8 mouse cellular contexts compared by ENCODE assay signal in the genomic region with DNA sequence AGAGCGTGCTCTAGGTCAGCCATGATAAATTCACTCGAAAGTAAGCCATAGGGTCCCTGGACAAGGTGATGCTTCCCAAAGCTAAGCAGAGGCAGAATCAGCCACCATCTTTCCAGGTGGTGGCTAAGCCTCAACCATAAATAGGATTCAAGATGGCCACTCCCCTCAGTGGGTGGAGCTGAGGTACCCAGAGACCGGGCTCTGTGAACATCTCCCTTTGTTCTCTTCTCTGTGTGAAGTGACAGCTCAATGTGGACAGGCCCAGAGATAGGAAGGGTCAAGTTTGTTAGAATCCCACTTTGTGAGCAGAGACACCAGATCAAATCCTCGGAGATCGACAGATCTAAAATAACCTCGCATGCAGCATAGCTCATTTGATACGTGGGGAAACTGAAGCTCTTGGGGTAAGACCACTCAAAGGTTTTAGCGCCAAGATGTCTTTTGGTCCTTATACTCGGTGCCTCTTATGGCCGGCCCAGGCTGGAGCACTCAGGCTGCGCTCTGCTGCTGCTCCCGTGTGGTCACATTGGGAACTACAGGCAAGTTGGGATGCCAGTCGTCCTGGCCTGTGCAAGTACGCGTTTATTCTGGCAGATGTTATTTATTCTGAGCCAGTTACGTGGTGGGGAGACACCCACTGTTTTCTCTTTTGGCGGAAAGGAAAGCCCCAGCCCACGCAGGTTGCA. TPM values are rescaled to one million over a fixed set of nuclear protein-coding genes. Genes with fewer than 3 reads are reported as not detected.
A peak's percentile ranks its signal among the peaks of the same experiment; 100 is the strongest.
DNase-seq lines count a peak whose midpoint lies in the region; ATAC-seq and TF ChIP-seq lines count a peak whose summit lies in the region.

No protein-coding gene starts in this region.

- peak overlapping the region; percentile 20; the same call in 1 of the 2 replicates for H3K9ac ChIP-seq in forebrain, embryonic 11.5 days (ENCODE audit: low read length)
- H3K9ac ChIP-seq in liver, embryonic 16.5 days (ENCODE audit: low read depth, low read length), result no peak overlapping the region
- no peak overlapping the region for H3K9ac ChIP-seq in neural tube, embryonic 13.5 days

- WGBS in forebrain, embryonic 11.5 days, result 6% methylated on average over 18 of the region's 18 CpGs
- WGBS in liver, embryonic 16.5 days (ENCODE audit: insufficient replicate concordance), result 7% methylated on average over 18 of the region's 18 CpGs
- 6% methylated on average over 18 of the region's 18 CpGs for WGBS in neural tube, embryonic 13.5 days

- TF ChIP-seq CTCF in testis, adult 2 months (IDR thresholded peaks at IDR 0.05; ENCODE audit: control insufficient read depth, insufficient read depth, insufficient replicate concordance, low read depth, low read length), result peak; percentile 98

- peak; percentile 77 for DNase-seq in CD4-positive helper T cell, adult 2 months (ENCODE audit: low read depth, low spot score)
- peak; percentile 70 for DNase-seq in c-Kit-positive CD71-negative TER-119-negative erythroid progenitor cells, embryonic 14.5 days (ENCODE audit: low read depth)
- DNase-seq in forebrain, embryonic 11.5 days (ENCODE audit: low spot score), result peak; percentile 92
- peak; percentile 89 to 95 for DNase-seq in heart, postnatal 10 days
- peak; percentile 92 to 93 for DNase-seq in kidney, postnatal 4 days

- TF ChIP-seq POLR2A in testis, adult 2 months (IDR thresholded peaks at IDR 0.05; ENCODE audit: control insufficient read depth, low read depth, low read length), result no peak

- H3K27ac ChIP-seq in forebrain, embryonic 11.5 days (ENCODE audit: low read depth, low read length), result no peak overlapping the region
- no peak overlapping the region for H3K27ac ChIP-seq in liver, embryonic 16.5 days (ENCODE audit: low read length)
- no peak overlapping the region for H3K27ac ChIP-seq in neural tube, embryonic 13.5 days (replicated peaks)
- H3K27ac ChIP-seq in testis, adult 2 months (ENCODE audit: control insufficient read depth, insufficient read depth, low read depth, low read length), result no peak overlapping the region

- H3K4me2 ChIP-seq in forebrain, embryonic 11.5 days (ENCODE audit: low read depth, low read length, severe bottlenecking), result no peak overlapping the region
- no peak overlapping the region for H3K4me2 ChIP-seq in liver, embryonic 16.5 days (ENCODE audit: low read depth, low read length)
- H3K4me2 ChIP-seq in neural tube, embryonic 13.5 days, result no peak overlapping the region

- intact Hi-C loops in heart, postnatal 10 days (cut with DNase I), result loop anchor here (1.0 to 5.0 kb wide), 5 partner anchors 56 to 244 kb away; no protein-coding TSS in a partner anchor

- peaks cover 2% of the 10 kb centered on the region; the same call in 1 of the 2 replicates for H3K4me1 ChIP-seq in forebrain, embryonic 11.5 days (replicated peaks; ENCODE audit: control insufficient read depth, insufficient read depth, low read length)
- no peaks in the 10 kb centered on the region for H3K4me1 ChIP-seq in liver, embryonic 16.5 days (ENCODE audit: control insufficient read depth, low read depth, low read length)
- 0 out of 2 replicates have a peak, but pooled peaks cover 6% of the 10 kb centered on the region for H3K4me1 ChIP-seq in neural tube, embryonic 13.5 days (replicated peaks)
- peaks cover 9% of the 10 kb centered on the region for H3K4me1 ChIP-seq in testis, adult 2 months (ENCODE audit: control insufficient read depth, insufficient read depth, low read length)

- ATAC-seq in forebrain, embryonic 11.5 days (replicated peaks; ENCODE audit: low FRiP score), result peak; percentile 86
- ATAC-seq in liver, embryonic 16.5 days (ENCODE audit: low read depth), result peak; percentile 55; the same call in 1 of the 2 replicates
- ATAC-seq in neural tube, embryonic 13.5 days (ENCODE audit: low read depth), result peak; percentile 90

- no peak overlapping the region for H3K4me3 ChIP-seq in forebrain, embryonic 11.5 days (ENCODE audit: low read depth, low read length)
- no peak overlapping the region for H3K4me3 ChIP-seq in liver, embryonic 16.5 days (ENCODE audit: low read depth, low read length)
- no peak overlapping the region for H3K4me3 ChIP-seq in neural tube, embryonic 13.5 days
- H3K4me3 ChIP-seq in testis, adult 2 months (ENCODE audit: control insufficient read depth, low read depth, low read length), result peak overlapping the region; percentile 48

- H3K27me3 ChIP-seq in forebrain, embryonic 11.5 days (ENCODE audit: control insufficient read depth, insufficient read depth, low read length), result no peaks in the 10 kb centered on the region
- peaks cover 4% of the 10 kb centered on the region; the same call in 1 of the 2 replicates for H3K27me3 ChIP-seq in liver, embryonic 16.5 days (ENCODE audit: control insufficient read depth, insufficient read depth, low read depth, low read length)
- peaks cover 21% of the 10 kb centered on the region for H3K27me3 ChIP-seq in neural tube, embryonic 13.5 days
- no peaks in the 10 kb centered on the region for H3K27me3 ChIP-seq in testis, adult 2 months (ENCODE audit: control insufficient read depth, insufficient read depth, low read length)

- no peaks in the 10 kb centered on the region for H3K9me3 ChIP-seq in forebrain, embryonic 11.5 days (ENCODE audit: control insufficient read depth, low read length)
- H3K9me3 ChIP-seq in liver, embryonic 16.5 days (replicated peaks; ENCODE audit: control insufficient read depth, low read length), result no peaks in the 10 kb centered on the region
- no peaks in the 10 kb centered on the region for H3K9me3 ChIP-seq in neural tube, embryonic 13.5 days

- no peaks in the 10 kb centered on the region for H3K36me3 ChIP-seq in forebrain, embryonic 11.5 days (ENCODE audit: control insufficient read depth, insufficient read depth, low read length)
- no peaks in the 10 kb centered on the region for H3K36me3 ChIP-seq in liver, embryonic 16.5 days (ENCODE audit: control insufficient read depth, insufficient read depth)
- no peaks in the 10 kb centered on the region for H3K36me3 ChIP-seq in neural tube, embryonic 13.5 days
- no peaks in the 10 kb centered on the region for H3K36me3 ChIP-seq in testis, adult 2 months (ENCODE audit: control insufficient read depth, insufficient read depth, low read length)

RNA-seq across cellular contexts. Expression of a gene that starts 11.4 kb away (rescaled TPM):
- polyA plus RNA-seq in forebrain, embryonic 11.5 days (2014; fragmentation: Nextera tagmentation; extraction: Ambion mirVana), result 209 and 213 TPM in 2 replicates
- total RNA-seq in heart, postnatal 10 days (2021), result 10 to 100 TPM; 79.6 to 81.4 TPM
- 4.2 and 4.8 TPM in 2 replicates for polyA plus RNA-seq in liver, embryonic 16.5 days (2015; fragmentation: Nextera tagmentation; extraction: Ambion mirVana)
- polyA plus RNA-seq in neural tube, embryonic 13.5 days (2015; fragmentation: Nextera tagmentation; extraction: Ambion mirVana), result 275 and 281 TPM in 2 replicates
- polyA plus RNA-seq in testis, adult 2 months (2012; rRNA removed), result 5.5 and 6.7 TPM in 2 replicates

RNA-seq across cellular contexts. Expression of a gene that starts 38.3 kb away (rescaled TPM):
- not detected in 2 replicates for polyA plus RNA-seq in forebrain, embryonic 11.5 days (2014; fragmentation: Nextera tagmentation; extraction: Ambion mirVana)
- under 1 TPM; 0.27 to 0.31 TPM for total RNA-seq in heart, postnatal 10 days (2021)
- polyA plus RNA-seq in liver, embryonic 16.5 days (2015; fragmentation: Nextera tagmentation; extraction: Ambion mirVana), result not detected in 2 replicates
- not detected in 2 replicates for polyA plus RNA-seq in neural tube, embryonic 13.5 days (2015; fragmentation: Nextera tagmentation; extraction: Ambion mirVana)
- 0.58 and 0.78 TPM in 2 replicates for polyA plus RNA-seq in testis, adult 2 months (2012; rRNA removed)

RNA-seq across cellular contexts. Expression of a gene that starts 49.5 kb away (rescaled TPM):
- 9.7 and 10.3 TPM in 2 replicates for polyA plus RNA-seq in forebrain, embryonic 11.5 days (2014; fragmentation: Nextera tagmentation; extraction: Ambion mirVana)
- 10 to 100 TPM; 21.4 to 24.2 TPM for total RNA-seq in heart, postnatal 10 days (2021)
- 5.0 and 5.2 TPM in 2 replicates for polyA plus RNA-seq in liver, embryonic 16.5 days (2015; fragmentation: Nextera tagmentation; extraction: Ambion mirVana)
- 16.6 and 23.6 TPM in 2 replicates for polyA plus RNA-seq in neural tube, embryonic 13.5 days (2015; fragmentation: Nextera tagmentation; extraction: Ambion mirVana)
- polyA plus RNA-seq in testis, adult 2 months (2012; rRNA removed), result 2.3 and 3.6 TPM in 2 replicates

Comparison
In these comparisons a context has a peak if more than half of its experiments do, and no peak if none do; other contexts are left out.
1. RNA of a gene that starts 11.4 kb away (polyA plus RNA-seq): 275 to 281 TPM in neural tube, embryonic 13.5 days and 209 to 213 TPM in forebrain, embryonic 11.5 days; 5.5 to 6.7 TPM in testis, adult 2 months and 4.2 to 4.8 TPM in liver, embryonic 16.5 days; every median in the first group is over 10 times any median in the second.
2. Peak in every context shown above with its lines, with median percentiles within 50 percentile points of each other: DNase-seq and ATAC-seq.